Mouse (Mus musculus) right cerebral cortex, postnatal 25 days (tissue): ENCODE results near the gene Rab5if.
A peak's percentile ranks its signal among the peaks of the same experiment; 100 is the strongest.
"Not testable (repeated sequence)": the region's sequence is repeated elsewhere in the genome, so short reads cannot be mapped to it uniquely, and the experiment has no call there.

Source experiments
- DNase-seq: peaks from one replicate; pipeline ENCODE4 v3.0.0; 2022

The Rab5if gene

GRCm38 (mm10) chr2:156892240-156892639, 29.3 kb downstream of the Rab5if start:
- DNase-seq, result no peak

- DNase-seq, result no peak
Observed at GRCm38 (mm10) chr2:156892821-156893220, 29.9 kb downstream of the Rab5if start.

- no peak for DNase-seq
Observed at GRCm38 (mm10) chr2:156894496-156895265, 31.8 kb downstream of the Rab5if start.

- DNase-seq, result no peak
Observed at GRCm38 (mm10) chr2:156896384-156896914, 33.5 kb downstream of the Rab5if start.

GRCm38 (mm10) chr2:156897034-156897433, 34.1 kb downstream of the Rab5if start:
- DNase-seq, result peak; percentile 50

- no peak for DNase-seq
Observed at GRCm38 (mm10) chr2:156898374-156898773, 35.4 kb downstream of the Rab5if start.

GRCm38 (mm10) chr2:156899184-156899583, 36.3 kb downstream of the Rab5if start:
- no peak for DNase-seq

GRCm38 (mm10) chr2:156901344-156901743, 38.4 kb downstream of the Rab5if start:
- DNase-seq, result no peak

GRCm38 (mm10) chr2:156901883-156902282, 39.0 kb downstream of the Rab5if start:
- no peak for DNase-seq

GRCm38 (mm10) chr2:156902411-156902810, 39.5 kb downstream of the Rab5if start:
- not testable (repeated sequence) for DNase-seq

- DNase-seq, result no peak
Observed at GRCm38 (mm10) chr2:156903367-156903766, 40.4 kb downstream of the Rab5if start.

- DNase-seq, result peak; percentile 70
Observed at GRCm38 (mm10) chr2:156904976-156905717, 42.2 kb downstream of the Rab5if start.

GRCm38 (mm10) chr2:156905931-156906330, 43.0 kb downstream of the Rab5if start:
- not testable (repeated sequence) for DNase-seq

GRCm38 (mm10) chr2:156913191-156913590, 50.3 kb downstream of the Rab5if start:
- no peak for DNase-seq

GRCm38 (mm10) chr2:156915559-156915958, 52.6 kb downstream of the Rab5if start:
- no peak for DNase-seq

GRCm38 (mm10) chr2:156916419-156917125, 53.6 kb downstream of the Rab5if start:
- no peak for DNase-seq

- no peak for DNase-seq
Observed at GRCm38 (mm10) chr2:156918562-156918961, 55.6 kb downstream of the Rab5if start.

- not testable (repeated sequence) for DNase-seq
Observed at GRCm38 (mm10) chr2:156919191-156919590, 56.3 kb downstream of the Rab5if start.

- DNase-seq, result no peak
Observed at GRCm38 (mm10) chr2:156919796-156920195, 56.9 kb downstream of the Rab5if start.

- no peak for DNase-seq
Observed at GRCm38 (mm10) chr2:156923057-156923456, 60.1 kb downstream of the Rab5if start.
